Mouse (Mus musculus) ES-Bruce4 (cell line): ENCODE data around the gene Usmg5.

Experiments used
- CTCF ChIP-seq: IDR thresholded peaks from one replicate; pipeline ENCODE4 v1.8.1; 2011; ENCODE audit warnings: low read depth, low read length
- EP300 ChIP-seq: IDR thresholded peaks from 2 replicates; pipeline ENCODE4 v1.6.1; 2011; ENCODE audit warnings: low read depth, low read length; ENCODE audit not compliant: insufficient read depth

DNA sequence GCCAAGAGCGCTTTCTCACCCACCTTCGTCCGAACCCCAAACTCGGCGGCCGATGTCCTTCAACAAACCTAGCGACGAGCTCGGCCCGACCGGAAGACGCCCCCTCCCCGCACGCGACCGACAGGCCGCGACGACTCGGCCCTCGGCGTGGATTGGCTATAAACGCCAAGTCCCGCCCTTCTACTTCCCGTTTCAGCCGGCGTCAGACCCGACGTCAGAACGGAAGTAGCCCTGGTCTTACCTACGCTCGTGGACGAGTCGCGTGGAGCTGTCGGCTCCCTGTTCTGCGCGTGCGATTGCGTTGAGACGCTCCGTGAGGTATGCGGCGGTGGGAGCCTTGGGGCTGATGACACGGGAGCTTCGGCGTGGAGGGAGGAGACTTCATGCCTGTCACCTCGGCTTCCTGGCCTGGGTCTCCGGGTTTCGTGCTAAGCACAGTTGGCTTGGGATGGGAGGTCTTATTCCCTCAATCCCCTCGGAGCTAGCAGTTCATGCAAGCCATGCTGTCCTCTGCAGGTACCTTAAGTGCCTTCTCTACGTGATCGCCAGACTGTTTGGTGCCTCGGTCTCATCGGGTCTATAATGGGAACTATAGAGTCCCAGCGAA, at the start of gene Usmg5, which contains the start of gene Pdcd11:
- TF ChIP-seq CTCF, result no peak
- no peak for TF ChIP-seq EP300
